In genomic region chr1:156558024-156558930, GRCm38 (mm10) we compare ENCODE assay signal across 7 mouse cellular contexts. TPM values are rescaled to one million over a fixed set of nuclear protein-coding genes. Genes with fewer than 3 reads are reported as not detected.
DNase-seq lines count a peak whose midpoint lies in the region; ATAC-seq lines count a peak whose summit lies in the region.

Gene Abl2 (plus strand): TSS chr1:156558786.

- peak within 1 kb of the TSS; percentile 97 for H3K27ac ChIP-seq in embryonic facial prominence, embryonic 12.5 days
- H3K27ac ChIP-seq in limb, embryonic 13.5 days = peak within 1 kb of the TSS; percentile 95
- peak within 1 kb of the TSS; percentile 97 for H3K27ac ChIP-seq in midbrain, embryonic 16.5 days (ENCODE audit: low read length)

- H3K36me3 ChIP-seq in embryonic facial prominence, embryonic 12.5 days = no peaks in the 10 kb centered on the region
- no peaks in the 10 kb centered on the region for H3K36me3 ChIP-seq in limb, embryonic 13.5 days
- no peaks in the 10 kb centered on the region for H3K36me3 ChIP-seq in midbrain, embryonic 16.5 days (ENCODE audit: control insufficient read depth, insufficient read depth, low read length)

- peak within 1 kb of the TSS; percentile 96 for H3K4me3 ChIP-seq in embryonic facial prominence, embryonic 12.5 days
- peak within 1 kb of the TSS; percentile 98 for H3K4me3 ChIP-seq in limb, embryonic 13.5 days
- peak within 1 kb of the TSS; percentile 86 for H3K4me3 ChIP-seq in midbrain, embryonic 16.5 days (ENCODE audit: low read depth, low read length)

- 7% methylated on average over 60 of the region's 60 CpGs for WGBS in embryonic facial prominence, embryonic 12.5 days
- WGBS in limb, embryonic 13.5 days = 11% methylated on average over 49 of the region's 60 CpGs
- 7% methylated on average over 57 of the region's 60 CpGs for WGBS in midbrain, embryonic 16.5 days

- ATAC-seq in embryonic facial prominence, embryonic 12.5 days (ENCODE audit: insufficient number of reproducible peaks, insufficient read depth, low FRiP score, low TSS enrichment) = peak; percentile 93
- ATAC-seq in limb, embryonic 13.5 days (ENCODE audit: low FRiP score, low read depth) = peak; percentile 96
- peak; percentile 97 for ATAC-seq in midbrain, embryonic 16.5 days

- peaks cover 18% of the 10 kb centered on the region for H3K4me1 ChIP-seq in embryonic facial prominence, embryonic 12.5 days
- H3K4me1 ChIP-seq in limb, embryonic 13.5 days = peaks cover 11% of the 10 kb centered on the region
- H3K4me1 ChIP-seq in midbrain, embryonic 16.5 days (ENCODE audit: control insufficient read depth, insufficient read depth, low read length) = peaks cover 17% of the 10 kb centered on the region

- H3K27me3 ChIP-seq in embryonic facial prominence, embryonic 12.5 days = no peaks in the 10 kb centered on the region
- no peaks in the 10 kb centered on the region for H3K27me3 ChIP-seq in limb, embryonic 13.5 days
- H3K27me3 ChIP-seq in midbrain, embryonic 16.5 days (ENCODE audit: control insufficient read depth, insufficient read depth, low read depth, low read length) = no peaks in the 10 kb centered on the region

- H3K4me2 ChIP-seq in embryonic facial prominence, embryonic 12.5 days (replicated peaks) = peak within 1 kb of the TSS; percentile 68
- H3K4me2 ChIP-seq in limb, embryonic 13.5 days (replicated peaks) = peak within 1 kb of the TSS; percentile 72
- peak within 1 kb of the TSS; percentile 75 for H3K4me2 ChIP-seq in midbrain, embryonic 16.5 days (ENCODE audit: low read length)

- DNase-seq in adrenal gland, postnatal 25 days = peak; percentile 91
- peak; percentile 89 to 92 for DNase-seq in heart, adult 18-20 months
- peak; percentile 85 for DNase-seq in kidney, adult 8-10 months
- peak; percentile 81 to 91 for DNase-seq in spleen, postnatal 10 days (ENCODE audit: low spot score in 2 of 2)

- H3K9me3 ChIP-seq in embryonic facial prominence, embryonic 12.5 days = no peaks in the 10 kb centered on the region
- no peaks in the 10 kb centered on the region for H3K9me3 ChIP-seq in limb, embryonic 13.5 days
- H3K9me3 ChIP-seq in midbrain, embryonic 16.5 days (replicated peaks; ENCODE audit: control insufficient read depth, low read length, poor library complexity, severe bottlenecking) = no peaks in the 10 kb centered on the region

- H3K9ac ChIP-seq in embryonic facial prominence, embryonic 12.5 days = peak within 1 kb of the TSS; percentile 97
- H3K9ac ChIP-seq in limb, embryonic 13.5 days = peak within 1 kb of the TSS; percentile 98
- H3K9ac ChIP-seq in midbrain, embryonic 16.5 days (ENCODE audit: low read depth, low read length) = peak within 1 kb of the TSS; percentile 93

RNA-seq across cellular contexts. Expression of gene Abl2, which starts in this region (rescaled TPM):
- total RNA-seq in adrenal gland, postnatal 25 days (2021) = 22.3 and 24.1 TPM in 2 replicates
- 5.3 and 6.1 TPM in 2 replicates for polyA plus RNA-seq in embryonic facial prominence, embryonic 12.5 days (2016; fragmentation: Nextera tagmentation; extraction: Ambion mirVana)
- total RNA-seq in heart, adult 18-20 months (2021) = 10 to 100 TPM; 24.4 to 26.1 TPM
- polyA plus RNA-seq in limb, embryonic 13.5 days (2015; fragmentation: Nextera tagmentation; extraction: Ambion mirVana) = 5.3 and 5.5 TPM in 2 replicates
- 6.7 and 7.0 TPM in 2 replicates for polyA plus RNA-seq in midbrain, embryonic 16.5 days (2015; fragmentation: Nextera tagmentation; extraction: Ambion mirVana)

Comparison
In these comparisons a context has a peak if more than half of its experiments do, and no peak if none do; other contexts are left out.
1. Peak in every context shown above with its lines: DNase-seq, ATAC-seq, H3K4me3 ChIP-seq and H3K27ac ChIP-seq.